Mouse (Mus musculus): ENCODE measurements around the gene Cntn3. TPM values are rescaled to one million over a fixed set of nuclear protein-coding genes. Genes with fewer than 3 reads are reported as not detected.

Cntn3 gene
- polyA plus RNA-seq, 1 experiment = not detected

- H3K4me1 ChIP-seq (ENCODE audit: control insufficient read depth, insufficient read depth, low read length) = no peaks in the 10 kb centered on the region
- H3K4me3 ChIP-seq (ENCODE audit: insufficient read depth, low read depth, low read length) = no peak overlapping the region
- no peak for TF ChIP-seq CTCF (IDR thresholded peaks at IDR 0.05; ENCODE audit: insufficient read depth, low read depth, low read length)
- no peak for TF ChIP-seq POLR2A (IDR thresholded peaks at IDR 0.05; ENCODE audit: insufficient read depth, low read depth, low read length)
- WGBS = 73% methylated on average over 2 of the region's 2 CpGs
- no peak overlapping the region for H3K27ac ChIP-seq (ENCODE audit: insufficient read depth, low read depth, low read length)
These were observed 49.9 kb downstream of the Cntn3 start for GRCm38 (mm10) chr6:102523037-102523436.

- Histone ChIP-seq H3K4me3 (ENCODE audit: insufficient read depth, low read depth, low read length) (no peak overlapping the region), H3K27ac (ENCODE audit: insufficient read depth, low read depth, low read length) (no peak overlapping the region), H3K4me1 (ENCODE audit: control insufficient read depth, insufficient read depth, low read length) (no peaks in the 10 kb centered on the region)
- TF ChIP-seq POLR2A (IDR thresholded peaks at IDR 0.05; ENCODE audit: insufficient read depth, low read depth, low read length) = no peak
- WGBS = 58% methylated on average over 2 of the region's 2 CpGs
These were observed 51.9 kb downstream of the Cntn3 start for GRCm38 (mm10) chr6:102520977-102521376.

- 56% methylated on average over 2 of the region's 2 CpGs for WGBS
These were observed 57.7 kb downstream of the Cntn3 start for GRCm38 (mm10) chr6:102515231-102515630.

GRCm38 (mm10) chr6:102512085-102512484, 60.8 kb downstream of the Cntn3 start:
- no peak for TF ChIP-seq CTCF (IDR thresholded peaks at IDR 0.05; ENCODE audit: insufficient read depth, low read depth, low read length)
- TF ChIP-seq POLR2A (IDR thresholded peaks at IDR 0.05; ENCODE audit: insufficient read depth, low read depth, low read length) = no peak
- Histone ChIP-seq H3K4me3 (ENCODE audit: insufficient read depth, low read depth, low read length) (no peak overlapping the region), H3K27ac (ENCODE audit: insufficient read depth, low read depth, low read length) (no peak overlapping the region), H3K4me1 (ENCODE audit: control insufficient read depth, insufficient read depth, low read length) (no peaks in the 10 kb centered on the region)
- 73% methylated on average over 1 of the region's 1 CpGs for WGBS

More at GRCm38 (mm10) chr6:102515231-102515630, 57.7 kb downstream of the Cntn3 start:
- H3K4me1 ChIP-seq (ENCODE audit: control insufficient read depth, insufficient read depth, low read length) = no peaks in the 10 kb centered on the region
- TF ChIP-seq CTCF (IDR thresholded peaks at IDR 0.05; ENCODE audit: insufficient read depth, low read depth, low read length) = no peak
- TF ChIP-seq POLR2A (IDR thresholded peaks at IDR 0.05; ENCODE audit: insufficient read depth, low read depth, low read length) = no peak
- no peak overlapping the region for H3K27ac ChIP-seq (ENCODE audit: insufficient read depth, low read depth, low read length)
- no peak overlapping the region for H3K4me3 ChIP-seq (ENCODE audit: insufficient read depth, low read depth, low read length)

- Histone ChIP-seq H3K4me1 (ENCODE audit: control insufficient read depth, insufficient read depth, low read length) (no peaks in the 10 kb centered on the region), H3K4me3 (ENCODE audit: insufficient read depth, low read depth, low read length) (no peak overlapping the region), H3K27ac (ENCODE audit: insufficient read depth, low read depth, low read length) (no peak overlapping the region)
- no peak for TF ChIP-seq POLR2A (IDR thresholded peaks at IDR 0.05; ENCODE audit: insufficient read depth, low read depth, low read length)
- no peak for TF ChIP-seq CTCF (IDR thresholded peaks at IDR 0.05; ENCODE audit: insufficient read depth, low read depth, low read length)
These were observed 87.4 kb downstream of the Cntn3 start for GRCm38 (mm10) chr6:102485509-102485908.

GRCm38 (mm10) chr6:102478320-102479080, 94.4 kb downstream of the Cntn3 start:
- H3K4me3 ChIP-seq (ENCODE audit: insufficient read depth, low read depth, low read length) = no peak overlapping the region
- WGBS = 80% methylated on average over 8 of the region's 8 CpGs
- no peak for TF ChIP-seq CTCF (IDR thresholded peaks at IDR 0.05; ENCODE audit: insufficient read depth, low read depth, low read length)
- no peak for TF ChIP-seq POLR2A (IDR thresholded peaks at IDR 0.05; ENCODE audit: insufficient read depth, low read depth, low read length)
- H3K27ac ChIP-seq (ENCODE audit: insufficient read depth, low read depth, low read length) = no peak overlapping the region
- H3K4me1 ChIP-seq (ENCODE audit: control insufficient read depth, insufficient read depth, low read length) = no peaks in the 10 kb centered on the region

- no peak overlapping the region for H3K27ac ChIP-seq (ENCODE audit: insufficient read depth, low read depth, low read length)
- 79% methylated on average over 4 of the region's 4 CpGs for WGBS
These were observed 134.5 kb downstream of the Cntn3 start for GRCm38 (mm10) chr6:102438353-102438752.

GRCm38 (mm10) chr6:102427549-102427948, 145.4 kb downstream of the Cntn3 start:
- Histone ChIP-seq H3K4me3 (ENCODE audit: insufficient read depth, low read depth, low read length) (no peak overlapping the region), H3K27ac (ENCODE audit: insufficient read depth, low read depth, low read length) (no peak overlapping the region), H3K4me1 (ENCODE audit: control insufficient read depth, insufficient read depth, low read length) (no peaks in the 10 kb centered on the region)
- TF ChIP-seq CTCF (IDR thresholded peaks at IDR 0.05; ENCODE audit: insufficient read depth, low read depth, low read length) (no peak), POLR2A (IDR thresholded peaks at IDR 0.05; ENCODE audit: insufficient read depth, low read depth, low read length) (no peak)
- 78% methylated on average over 1 of the region's 1 CpGs for WGBS

More at GRCm38 (mm10) chr6:102438353-102438752, 134.5 kb downstream of the Cntn3 start:
- Histone ChIP-seq H3K4me3 (ENCODE audit: insufficient read depth, low read depth, low read length) (no peak overlapping the region), H3K4me1 (ENCODE audit: control insufficient read depth, insufficient read depth, low read length) (no peaks in the 10 kb centered on the region)
- no peak for TF ChIP-seq CTCF (IDR thresholded peaks at IDR 0.05; ENCODE audit: insufficient read depth, low read depth, low read length)
- no peak for TF ChIP-seq POLR2A (IDR thresholded peaks at IDR 0.05; ENCODE audit: insufficient read depth, low read depth, low read length)

GRCm38 (mm10) chr6:102421781-102422180, 151.1 kb downstream of the Cntn3 start:
- no peak for TF ChIP-seq CTCF (IDR thresholded peaks at IDR 0.05; ENCODE audit: insufficient read depth, low read depth, low read length)
- TF ChIP-seq POLR2A (IDR thresholded peaks at IDR 0.05; ENCODE audit: insufficient read depth, low read depth, low read length) = no peak
- 73% methylated on average over 1 of the region's 1 CpGs for WGBS
- Histone ChIP-seq H3K27ac (ENCODE audit: insufficient read depth, low read depth, low read length) (no peak overlapping the region), H3K4me1 (ENCODE audit: control insufficient read depth, insufficient read depth, low read length) (no peaks in the 10 kb centered on the region), H3K4me3 (ENCODE audit: insufficient read depth, low read depth, low read length) (no peak overlapping the region)

All from olfactory bulb, adult 2 months (tissue).